In genomic region chr9:68077329-68077728, GRCm38 (mm10) we compare ENCODE assay signal across 28 mouse cellular contexts.
"Had no signal": no experiment of that assay in that cellular context is flagged by ENCODE, and none has a peak within 500 bp of the region (broad histone marks: within the 10 kb centered on the region; RNA-seq: fewer than 3 reads in every experiment).

No protein-coding gene starts in this region.

- H3K27me3 ChIP-seq: embryonic facial prominence, embryonic 12.5 days; embryonic facial prominence, embryonic 13.5 days; embryonic facial prominence, embryonic 15.5 days; forebrain, embryonic 12.5 days; forebrain, embryonic 13.5 days; forebrain, embryonic 15.5 days had no signal

- H3K4me2 ChIP-seq: embryonic facial prominence, embryonic 12.5 days; embryonic facial prominence, embryonic 13.5 days; embryonic facial prominence, embryonic 15.5 days; forebrain, embryonic 12.5 days; forebrain, embryonic 13.5 days; forebrain, embryonic 15.5 days had no signal

- H3K9me3 ChIP-seq: embryonic facial prominence, embryonic 12.5 days; embryonic facial prominence, embryonic 13.5 days; embryonic facial prominence, embryonic 15.5 days; forebrain, embryonic 12.5 days; forebrain, embryonic 13.5 days; forebrain, embryonic 15.5 days had no signal

- H3K27ac ChIP-seq: embryonic facial prominence, embryonic 10.5 days; embryonic facial prominence, embryonic 12.5 days; embryonic facial prominence, embryonic 13.5 days; embryonic facial prominence, embryonic 15.5 days; forebrain, embryonic 10.5 days; forebrain, embryonic 12.5 days; forebrain, embryonic 13.5 days; forebrain, embryonic 15.5 days; gastrocnemius, adult 2 months; heart, adult 2 months had no signal

- ATAC-seq: forebrain, embryonic 13.5 days; forebrain, embryonic 14.5 days; forebrain, embryonic 15.5 days; forebrain, embryonic 16.5 days; forebrain, postnatal 0 days had no signal

- H3K36me3 ChIP-seq: embryonic facial prominence, embryonic 10.5 days; embryonic facial prominence, embryonic 12.5 days; embryonic facial prominence, embryonic 13.5 days; embryonic facial prominence, embryonic 15.5 days; forebrain, embryonic 10.5 days; forebrain, embryonic 12.5 days; forebrain, embryonic 15.5 days had no signal

- H3K9ac ChIP-seq: embryonic facial prominence, embryonic 12.5 days; embryonic facial prominence, embryonic 13.5 days; embryonic facial prominence, embryonic 15.5 days; forebrain, embryonic 12.5 days; forebrain, embryonic 13.5 days; forebrain, embryonic 15.5 days; forebrain, postnatal 0 days had no signal

- DNase-seq: cerebellum, adult 8-10 months; cerebellum, adult 9-10 months; cerebellum, adult 9-11 months; cerebellum, postnatal 10 days; cerebellum, postnatal 14 days; cerebellum, postnatal 25 days; cerebellum, postnatal 36 days; embryo, embryonic 11 days; forebrain, postnatal 0 days; gastrocnemius, adult 2 months; gastrocnemius, postnatal 10 days; gastrocnemius, postnatal 14 days; gastrocnemius, postnatal 25 days; gastrocnemius, postnatal 36 days; heart, adult 11 months; heart, adult 18-20 months; heart, adult 2 months had no signal

- H3K4me1 ChIP-seq: embryonic facial prominence, embryonic 10.5 days; embryonic facial prominence, embryonic 12.5 days; embryonic facial prominence, embryonic 13.5 days; embryonic facial prominence, embryonic 15.5 days; forebrain, embryonic 10.5 days; forebrain, embryonic 12.5 days; forebrain, embryonic 13.5 days; forebrain, embryonic 15.5 days had no signal

- H3K4me3 ChIP-seq: embryonic facial prominence, embryonic 10.5 days; embryonic facial prominence, embryonic 12.5 days; embryonic facial prominence, embryonic 13.5 days; embryonic facial prominence, embryonic 15.5 days; erythroblast, embryonic 14.5 days; forebrain, embryonic 10.5 days; forebrain, embryonic 12.5 days; forebrain, embryonic 13.5 days; forebrain, embryonic 15.5 days; gastrocnemius, adult 2 months; heart, adult 2 months had no signal
